Mouse (Mus musculus) frontal cortex, postnatal 14 days (tissue): ENCODE results near the gene Slc19a3.
"Not testable (repeated sequence)": the region's sequence is repeated elsewhere in the genome, so short reads cannot be mapped to it uniquely, and the experiment has no call there.

ENCODE experiments used
- DNase-seq, 2 experiments: peaks; one replicate each; pipeline ENCODE4 v3.0.0; 2022; ENCODE audit warnings: low spot score in 2 of 2

The Slc19a3 gene

DNA sequence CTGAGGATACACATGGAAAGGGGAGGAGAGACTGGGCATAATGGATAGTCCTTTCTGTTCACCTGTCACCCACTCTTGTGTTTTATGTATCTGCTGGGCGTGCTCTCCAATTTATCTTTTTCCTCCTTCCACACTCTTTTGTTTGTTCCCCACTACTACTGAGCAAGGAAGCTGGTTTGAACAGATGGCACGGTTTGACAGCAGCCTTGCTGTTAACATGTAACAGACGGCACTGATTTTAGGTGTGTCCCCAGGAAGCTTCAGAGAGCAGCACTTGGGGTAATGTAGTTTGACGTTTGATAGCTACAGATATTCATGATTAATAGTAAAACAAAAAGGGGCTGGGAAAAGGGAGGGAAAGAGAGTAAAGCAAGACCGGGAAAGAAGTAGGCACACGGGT is 30.8 kb downstream of the Slc19a3 start:
- no peak for DNase-seq

DNA sequence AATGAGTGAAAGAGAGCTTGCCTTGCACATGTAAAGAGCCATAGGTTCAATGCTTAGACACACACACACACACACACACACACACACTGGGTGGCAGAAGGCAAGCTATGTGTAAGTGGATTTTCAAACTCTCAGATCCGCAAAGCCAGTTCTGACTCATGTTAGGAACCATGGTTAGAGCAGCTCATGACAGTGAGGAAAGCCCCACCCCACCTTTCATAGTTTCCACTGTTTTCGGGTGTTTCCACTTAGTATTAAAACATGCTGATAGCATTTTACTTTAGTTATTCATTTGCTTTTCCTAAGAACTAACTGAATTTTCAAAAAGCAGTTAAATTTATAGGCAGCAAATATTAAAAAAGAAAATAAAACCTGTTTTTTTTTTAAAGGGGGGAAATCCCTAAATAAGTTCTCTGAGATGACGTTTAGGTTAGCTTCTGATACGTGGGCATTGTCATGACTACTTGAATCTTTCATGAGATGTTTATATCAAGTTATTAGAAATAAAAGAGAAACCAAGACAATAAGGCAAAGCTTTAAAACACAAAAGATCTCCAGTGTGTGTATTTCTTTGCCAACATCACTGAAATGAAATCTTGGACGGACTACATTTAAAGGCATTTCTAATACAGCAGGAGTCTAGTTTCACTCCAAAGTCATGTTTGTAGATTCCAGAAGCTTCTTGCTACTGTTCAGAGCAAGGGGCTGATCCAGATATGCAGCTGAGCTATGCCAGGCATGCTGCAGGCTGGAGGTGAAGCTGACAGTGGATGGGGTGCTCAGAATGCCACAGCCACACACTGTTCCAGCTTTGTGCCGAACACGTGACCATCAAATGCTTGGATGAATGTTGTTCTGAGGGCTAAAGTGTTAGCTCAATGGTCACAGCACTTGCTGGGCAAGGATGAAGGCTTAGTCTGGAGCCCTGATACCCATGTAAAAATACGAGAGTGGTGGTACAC is 31.7 kb downstream of the Slc19a3 start:
- no peak for DNase-seq

DNA sequence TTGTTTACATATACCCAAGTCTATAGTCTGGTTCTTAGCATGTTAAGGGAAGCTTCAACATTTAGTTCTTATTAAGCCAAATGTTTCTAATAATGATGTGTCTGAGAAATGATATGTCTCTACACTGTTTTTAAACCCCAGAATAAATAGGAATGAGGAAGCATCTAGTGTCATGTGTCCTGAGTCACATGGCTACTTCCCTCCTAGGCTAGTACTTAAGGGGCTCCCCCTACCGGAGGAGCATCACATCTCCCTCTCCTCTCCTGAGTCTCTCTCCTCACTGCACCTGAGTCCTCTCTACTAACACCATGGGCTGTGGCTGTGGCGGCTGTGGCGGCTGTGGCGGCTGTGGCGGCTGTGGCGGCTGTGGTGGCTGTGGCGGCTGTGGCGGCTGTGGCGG is 37.9 kb downstream of the Slc19a3 start, which contains the start of gene Gm47959:
TSS of gene Gm47959 (plus strand) at position 243 of the 400 bp plus-strand sequence.
- not testable (repeated sequence) for DNase-seq

DNA sequence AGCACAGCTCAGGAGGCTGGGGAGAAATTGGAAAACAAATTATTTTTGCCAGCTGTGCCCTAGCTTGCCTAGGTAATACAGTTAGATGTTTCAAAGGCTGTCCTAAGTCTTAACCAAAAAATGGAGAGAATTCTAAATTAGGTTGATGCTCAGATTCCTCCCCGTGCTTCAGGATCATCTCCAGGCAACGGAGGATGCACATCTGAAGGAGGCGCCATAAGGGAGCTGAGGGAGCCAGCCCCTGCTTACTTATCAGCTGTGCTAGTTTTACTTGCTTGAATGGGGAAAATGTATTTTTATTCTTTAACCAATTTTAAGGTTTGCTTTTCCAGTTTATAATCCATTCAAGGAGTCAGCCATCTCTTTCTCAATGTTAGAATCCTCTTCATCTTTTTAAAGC is 44.3 kb downstream of the Slc19a3 start:
- DNase-seq: no peak

DNA sequence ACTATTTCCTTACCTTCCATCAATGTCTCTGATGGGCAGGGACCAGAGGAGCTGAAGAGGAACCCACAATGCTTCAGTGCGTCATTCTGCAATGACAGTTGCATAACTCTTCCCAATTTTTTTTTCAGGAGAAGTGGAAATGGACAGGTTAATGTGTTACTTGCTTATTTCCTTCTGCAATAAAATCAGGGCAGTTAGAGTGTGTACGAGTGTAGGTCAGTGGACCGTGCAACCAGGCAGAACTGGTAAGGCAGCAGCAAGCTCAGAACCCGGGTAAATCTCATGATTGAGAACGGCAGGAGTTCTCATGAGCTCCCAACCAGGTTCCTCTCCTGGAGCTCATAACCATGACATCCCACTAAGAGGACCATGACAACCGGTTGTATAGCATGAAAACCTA is 46.2 kb downstream of the Slc19a3 start:
- no peak for DNase-seq

DNA sequence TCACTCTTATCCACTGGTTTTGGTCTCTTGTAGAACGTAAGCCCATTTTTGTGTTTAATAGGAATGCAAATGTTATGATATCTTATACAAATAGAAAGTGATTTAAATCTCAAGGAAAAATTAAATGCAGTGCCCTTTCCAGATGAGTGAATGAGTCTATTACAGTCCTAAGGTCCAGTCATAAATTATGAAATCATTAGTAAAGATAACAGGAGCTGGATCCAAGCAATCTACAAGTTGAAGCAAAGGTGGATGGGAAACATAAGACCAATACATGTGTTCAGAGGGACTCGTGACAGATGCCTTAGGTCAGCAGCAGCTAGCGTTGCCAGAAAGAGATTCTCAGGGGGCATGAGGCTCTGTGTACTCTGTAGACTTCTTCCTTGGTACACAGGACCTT is 46.7 kb downstream of the Slc19a3 start:
- no peak for DNase-seq

DNA sequence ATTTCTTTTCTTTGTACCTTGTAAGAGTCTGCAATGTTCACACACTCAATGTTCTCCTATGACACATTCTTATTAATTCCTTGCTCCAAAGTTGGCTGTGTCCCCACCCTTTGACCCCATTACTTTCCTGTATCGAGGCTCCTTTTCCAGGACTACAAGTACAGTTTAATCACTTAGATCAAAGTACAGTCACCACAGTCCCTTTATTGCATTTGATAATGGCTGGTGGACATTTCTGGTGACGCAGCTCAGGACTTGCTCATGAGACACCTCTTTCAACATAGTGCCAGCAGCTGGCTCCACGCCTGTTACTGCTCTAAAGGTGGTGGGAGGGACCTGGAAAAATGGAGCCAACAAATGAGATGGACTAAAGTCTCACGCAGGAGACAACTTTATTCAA is 47.2 kb downstream of the Slc19a3 start:
- no peak for DNase-seq

DNA sequence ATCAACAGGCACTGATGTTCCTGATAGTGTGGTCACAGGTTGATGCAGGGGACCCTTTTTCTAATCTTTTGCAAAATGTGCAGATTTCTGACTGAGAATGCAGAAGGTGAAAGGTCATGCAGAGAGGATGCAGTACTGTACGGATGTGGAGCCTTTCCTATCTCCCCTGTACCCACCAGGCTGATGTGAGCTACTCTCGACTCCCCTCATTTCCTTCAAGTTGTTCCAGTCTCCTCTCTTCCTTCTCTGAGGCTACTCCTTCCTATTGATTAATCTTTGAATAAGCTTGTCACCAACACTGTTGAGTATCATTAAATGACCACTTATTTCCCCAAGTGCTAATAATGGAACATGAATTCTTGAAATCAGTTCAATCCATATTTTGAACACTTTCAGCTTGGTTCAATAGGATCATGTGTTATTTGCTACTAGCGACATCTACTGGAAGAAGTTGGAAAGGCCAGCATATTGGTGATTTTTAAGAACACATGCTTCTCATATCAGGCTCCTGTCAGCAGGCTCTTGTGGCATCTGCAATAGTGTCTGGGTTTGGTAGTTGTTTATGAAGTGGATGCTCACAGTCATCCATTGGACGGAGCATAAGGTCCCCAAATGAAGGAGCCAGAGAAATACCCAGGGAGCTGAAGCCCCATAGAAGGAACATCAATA is 50.6 kb downstream of the Slc19a3 start:
- DNase-seq: no peak

DNA sequence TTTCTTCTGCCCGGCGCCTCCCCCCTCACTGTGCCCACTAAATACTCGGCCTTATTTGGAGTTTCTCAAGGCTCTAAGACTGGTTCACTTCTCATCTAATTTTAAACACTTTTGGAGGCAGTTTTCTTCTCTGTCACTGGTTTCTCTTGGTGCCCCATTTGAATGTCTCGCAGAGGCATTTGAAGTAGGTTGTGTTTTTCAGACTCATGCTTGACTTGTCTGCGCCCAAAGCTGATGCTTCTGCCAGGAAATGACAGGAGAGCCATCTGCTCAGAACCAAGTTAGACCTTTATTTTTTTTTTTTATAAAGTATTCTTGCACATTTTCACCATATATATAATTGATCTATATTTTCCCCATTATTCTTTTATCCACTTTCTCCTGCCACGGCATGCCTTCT is 51.5 kb downstream of the Slc19a3 start:
- no peak for DNase-seq

DNA sequence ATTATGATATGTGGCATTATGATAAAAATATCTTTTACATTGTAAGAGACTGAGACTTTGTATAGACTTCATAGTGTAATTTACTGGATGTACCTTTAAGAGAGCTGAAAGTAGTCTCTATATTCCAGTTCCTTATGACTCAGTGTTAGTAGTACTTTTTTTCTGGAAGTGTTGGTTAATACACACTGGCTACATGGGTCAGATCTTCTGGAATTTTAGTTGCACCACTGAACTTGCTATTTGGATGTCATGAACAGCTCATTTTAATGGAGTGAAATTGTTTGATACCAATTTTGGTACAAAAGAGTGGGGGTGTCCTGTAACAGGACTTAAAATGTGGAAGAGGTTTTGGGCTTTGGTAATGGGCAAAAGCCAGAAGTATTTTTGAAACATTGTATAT is 60.4 kb downstream of the Slc19a3 start:
- no peak for DNase-seq

DNA sequence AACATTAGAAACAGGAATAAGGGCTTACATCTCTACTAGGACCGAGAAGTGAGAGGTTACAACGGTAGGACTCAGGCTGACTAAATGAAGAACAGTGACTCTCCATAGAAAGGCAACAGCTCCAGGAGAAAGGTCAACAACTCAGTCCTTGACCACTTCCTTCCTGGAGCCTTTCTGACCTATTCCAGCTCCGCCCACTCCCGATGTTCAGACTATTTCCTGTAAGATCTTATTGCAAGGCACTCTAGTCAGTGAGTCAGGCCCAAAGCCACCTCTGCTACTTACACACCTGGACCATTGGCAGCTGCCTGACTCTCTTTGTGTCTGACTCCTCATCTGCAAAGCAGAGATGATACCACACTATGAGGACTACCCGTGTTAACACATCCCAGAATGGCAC is 62.5 kb downstream of the Slc19a3 start:
- no peak for DNase-seq

DNA sequence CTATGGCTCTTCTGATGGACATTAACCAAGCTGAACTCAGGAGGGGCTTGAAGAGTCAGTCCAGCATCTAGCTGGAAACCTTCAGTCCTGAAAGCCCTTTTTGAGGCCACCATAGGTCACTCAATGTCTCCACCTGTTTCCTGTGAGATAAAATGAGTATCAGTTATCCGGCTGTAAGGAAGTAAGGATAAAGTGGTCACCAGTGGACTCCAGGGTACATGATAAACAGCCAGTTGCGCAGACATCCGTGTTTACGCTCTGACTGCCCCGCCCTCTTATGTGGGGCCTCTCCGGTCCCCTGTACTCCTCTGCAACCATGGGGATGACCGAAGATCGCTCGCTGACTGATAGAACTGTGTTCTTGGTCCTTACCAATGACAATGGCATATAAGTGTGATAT is 63.9 kb downstream of the Slc19a3 start:
- no peak for DNase-seq

DNA sequence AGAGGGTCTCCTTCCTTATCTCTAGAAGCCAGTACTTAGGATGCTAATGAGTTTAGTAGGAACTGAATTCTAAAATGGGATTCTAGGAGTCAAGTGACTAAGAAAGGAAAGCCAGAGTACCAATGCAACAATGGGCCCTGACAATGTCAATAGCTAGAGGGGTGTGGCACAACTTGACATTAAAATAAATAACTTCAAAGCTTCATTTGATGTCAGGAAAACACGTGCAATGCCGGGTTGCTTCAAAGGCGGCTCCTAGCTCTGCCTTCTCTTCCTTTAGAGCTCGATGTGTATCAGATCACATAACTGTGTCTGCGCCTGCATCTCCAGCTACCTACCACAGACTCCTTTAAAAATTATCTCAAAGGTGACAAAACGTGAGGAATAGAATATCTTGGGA is 64.3 kb downstream of the Slc19a3 start:
- no peak for DNase-seq

DNA sequence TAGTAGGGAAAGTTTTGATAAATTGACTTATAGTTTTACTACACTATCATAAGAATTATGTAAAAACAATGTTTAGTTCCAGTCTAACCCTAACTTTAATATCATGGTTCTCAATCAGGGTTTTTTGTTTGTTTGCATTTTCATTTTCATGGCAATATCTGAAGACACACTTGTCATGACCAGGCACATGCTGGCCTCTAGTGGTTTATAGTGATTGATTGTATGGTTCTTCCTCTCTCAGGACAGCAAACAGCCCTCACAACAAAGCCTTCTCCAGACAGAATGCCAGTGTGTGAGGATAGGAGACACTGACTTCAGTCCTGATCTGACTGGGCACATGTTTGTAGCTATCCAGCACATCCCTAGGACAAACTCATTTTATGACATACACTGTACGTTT is 65.0 kb downstream of the Slc19a3 start:
- no peak for DNase-seq

DNA sequence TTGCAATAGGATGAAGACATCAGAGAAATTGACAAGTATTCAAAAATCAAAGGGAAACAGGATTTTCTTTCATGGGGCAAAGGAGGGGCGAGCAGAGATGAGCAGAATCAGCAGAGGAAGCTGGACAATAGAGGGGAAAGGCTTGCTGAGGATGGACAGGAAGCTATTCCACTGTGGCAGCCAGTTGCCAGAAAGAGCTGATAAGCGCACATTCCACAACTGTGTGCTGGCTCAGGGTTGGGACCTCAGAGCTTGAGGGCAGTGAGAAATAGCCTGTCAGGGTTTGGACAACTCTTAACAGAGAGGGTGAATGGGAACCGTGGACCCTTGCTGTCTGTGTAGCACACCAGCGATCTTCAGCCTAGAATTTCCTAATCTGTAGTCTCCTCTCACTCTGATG is 66.2 kb downstream of the Slc19a3 start:
- DNase-seq: no peak

DNA sequence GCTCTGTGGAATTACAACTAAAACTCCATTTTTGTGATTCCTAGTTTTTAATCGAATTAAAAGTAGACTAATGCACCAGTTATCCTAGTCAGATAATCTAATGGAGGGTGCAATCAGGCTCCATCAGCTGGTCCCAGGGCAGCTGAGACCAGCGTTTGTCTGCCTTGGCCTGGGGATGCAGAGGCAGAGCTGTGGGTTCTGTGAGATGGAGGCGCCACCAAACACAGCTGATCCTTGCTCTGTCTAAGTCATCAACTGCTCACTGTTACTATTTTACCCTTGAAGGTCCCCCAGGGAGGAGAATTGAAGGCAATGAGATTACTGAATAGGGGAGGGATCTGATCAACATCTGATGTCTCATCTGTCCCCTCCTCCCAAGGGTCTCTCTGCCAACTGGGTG is 71.8 kb downstream of the Slc19a3 start:
- DNase-seq: no peak
